Mouse (Mus musculus): ENCODE results near the gene Opn1sw.

Opn1sw gene

DNA sequence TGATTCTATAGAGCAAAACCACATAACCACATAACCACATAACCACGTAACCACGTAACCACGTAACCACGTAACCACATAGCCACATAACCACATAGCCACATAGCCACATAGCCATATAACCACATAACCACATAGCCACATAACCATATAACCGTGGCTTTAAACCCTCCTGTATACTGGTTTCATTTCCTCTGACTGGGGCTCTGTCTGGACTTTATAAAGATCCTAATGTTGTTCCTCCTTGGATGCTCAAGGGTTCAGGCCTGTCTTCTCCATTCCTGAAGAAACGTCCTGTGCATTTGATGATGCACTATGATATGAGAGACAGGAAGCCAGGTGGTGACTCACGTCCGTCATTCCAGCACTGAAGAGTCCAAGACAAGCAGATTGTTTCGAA lies 61.3 kb downstream of the Opn1sw start:
- no peak for DNase-seq
